Mouse (Mus musculus) ES-E14 (cell line): Measurements from ENCODE around the gene 1810055G02Rik. TPM values are rescaled to one million over a fixed set of nuclear protein-coding genes. Genes with fewer than 3 reads are reported as not detected.

Experiments used
- DNase-seq: peaks from one replicate; pipeline ENCODE4 v3.0.0-alpha.2; 2013; ENCODE audit warnings: low read depth, low spot score
- H3K27ac ChIP-seq: 2 replicates; pipeline ENCODE4 v1.5.1; 2012; ENCODE audit warnings: low read depth, mild to moderate bottlenecking, low read length, moderate library complexity, mixed read lengths; ENCODE audit not compliant: poor library complexity, insufficient read depth, severe bottlenecking
- H3K36me3 ChIP-seq: 2 replicates; pipeline ENCODE4 v1.6.1; 2012; ENCODE audit warnings: mild to moderate bottlenecking, low read length, moderate library complexity, mixed read lengths; ENCODE audit not compliant: control insufficient read depth, poor library complexity, insufficient read depth, severe bottlenecking
- H3K4me1 ChIP-seq, 2 experiments: fragments of 150-350 bp in 1 of 2; sonication (generic) in 1 of 2; 2 replicates each; pipeline ENCODE4 v1.6.1; 2012; ENCODE audit warnings: low read length in 2 of 2, mild to moderate bottlenecking in 1 of 2, mixed read lengths in 1 of 2; ENCODE audit not compliant: control insufficient read depth in 2 of 2, insufficient read depth in 2 of 2, poor library complexity in 1 of 2
- H3K4me3 ChIP-seq, 2 experiments: fragments of 150-350 bp in 1 of 2; sonication (generic) in 1 of 2; 2 replicates each; pipeline ENCODE4 v1.5.1; 2012; ENCODE audit warnings: low read length in 2 of 2, low read depth in 1 of 2, mild to moderate bottlenecking in 1 of 2, mixed read lengths in 1 of 2; ENCODE audit not compliant: insufficient read depth in 1 of 2, poor library complexity in 1 of 2, severe bottlenecking in 1 of 2
- H3K9ac ChIP-seq: 2 replicates; pipeline ENCODE4 v1.6.1; 2012; ENCODE audit warnings: low read depth, mild to moderate bottlenecking, low read length, mixed read lengths; ENCODE audit not compliant: poor library complexity, insufficient read depth, severe bottlenecking
- H3K9me3 ChIP-seq: fragments of 150-350 bp; sonication (generic); 2 replicates; pipeline ENCODE4 v1.6.1; 2012; ENCODE audit warnings: low read depth, mild to moderate bottlenecking, low read length; ENCODE audit not compliant: control insufficient read depth, insufficient read depth
- CHD2 ChIP-seq: IDR thresholded peaks from 2 replicates; pipeline ENCODE4 v1.6.1; 2014; ENCODE audit warnings: mild to moderate bottlenecking, low read depth, low read length, inconsistent platforms
- HCFC1 ChIP-seq: IDR thresholded peaks from 2 replicates; pipeline ENCODE4 v1.6.1; 2012; ENCODE audit warnings: low read length, inconsistent platforms, borderline replicate concordance; ENCODE audit not compliant: insufficient read depth
- MAFK ChIP-seq: IDR thresholded peaks from 2 replicates; pipeline ENCODE4 v1.6.1; 2014; ENCODE audit warnings: mild to moderate bottlenecking, low read depth, low read length, inconsistent platforms; ENCODE audit not compliant: insufficient read depth
- ZC3H11A ChIP-seq: IDR thresholded peaks from 2 replicates; pipeline ENCODE4 v1.6.1; 2012; ENCODE audit warnings: low read depth, mild to moderate bottlenecking, inconsistent platforms, low read length, borderline replicate concordance
- ZNF384 ChIP-seq: IDR thresholded peaks from 2 replicates; pipeline ENCODE4 v1.6.1; 2012; ENCODE audit warnings: low read depth, low read length, inconsistent platforms
- in situ Hi-C, 2 experiments: fragments of 600-800 bp; cut with MboI; formaldehyde crosslinking; loops; one replicate each; pipeline ENCODE4 v1.15.1; 2025; ENCODE audit warnings: low sequenced_read_pairs in 2 of 2, inconsistent platforms in 1 of 2; ENCODE audit not compliant: unreplicated experiment in 2 of 2
- total RNA-seq: library from RNA; depleted of rRNA; stranded (reverse); fragments of 300-350 nt; gene quantifications from 2 replicates; pipeline ENCODE4 v1.2.3, GENCODE M21; 2012; rRNA removed

Gene 1810055G02Rik
- total RNA-seq, result 31.4 and 39.6 TPM in 2 replicates

DNA sequence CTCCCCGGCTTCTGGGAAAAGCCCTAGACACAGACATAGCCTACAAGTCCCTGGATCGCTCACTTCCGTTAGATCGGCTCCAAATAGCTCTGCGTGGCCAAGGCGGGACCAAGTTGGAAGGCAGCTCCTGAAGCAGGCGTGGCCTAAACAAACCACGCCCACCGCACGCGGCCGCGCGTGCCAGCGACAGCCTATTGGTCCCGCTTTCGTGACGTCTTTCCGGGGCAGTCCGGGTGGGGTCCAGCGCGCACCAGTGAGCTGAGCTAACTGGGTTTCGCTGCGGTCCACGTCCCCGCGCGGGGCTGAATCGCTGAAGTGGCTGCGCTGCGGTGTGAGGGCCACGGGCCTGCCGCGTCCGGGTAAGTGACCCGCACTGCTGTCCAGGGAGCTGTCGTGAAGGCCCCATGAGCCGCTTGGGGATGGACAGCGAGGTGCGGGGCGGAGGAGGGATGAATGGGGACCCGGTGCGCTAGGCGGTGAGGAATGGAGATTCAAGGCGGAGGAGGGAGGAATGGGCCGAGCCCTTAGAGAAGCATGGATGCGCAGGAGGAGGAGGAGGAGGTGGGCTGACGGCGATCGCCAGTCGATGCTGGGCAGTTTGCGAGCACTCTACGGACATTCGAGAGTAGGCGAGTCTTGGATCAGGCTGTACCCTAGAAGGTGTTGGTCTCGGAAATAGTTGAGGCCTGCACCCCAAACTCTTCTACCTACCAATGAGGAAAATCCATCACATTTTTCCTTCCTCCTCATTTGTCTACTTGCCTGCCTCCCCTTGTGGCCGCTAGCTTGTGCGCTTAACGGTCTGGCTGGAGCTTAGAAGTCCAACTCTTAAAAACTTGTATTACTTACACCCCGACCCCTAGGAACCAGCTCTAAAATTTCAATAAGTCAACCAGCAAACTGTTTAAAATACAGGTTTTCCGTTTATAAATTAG lies at the start of gene 1810055G02Rik:
1810055G02Rik (plus strand) TSS at position 216 of the 935 bp plus-strand sequence.
- Histone ChIP-seq H3K9me3 (no peaks in the 10 kb centered on the region), H3K9ac (peak within 1 kb of the TSS; percentile 87), H3K4me1 (peaks cover 0 to 2% of the 10 kb centered on the region in 2 experiments; a peak in 3 of 4 replicates), H3K36me3 (peaks cover 6% of the 10 kb centered on the region; the same call in 1 of the 2 replicates), H3K27ac (peak within 1 kb of the TSS; percentile 56), H3K4me3 (peak within 1 kb of the TSS; percentile 88 to 94)
- TF ChIP-seq HCFC1 (peak; percentile 48; the same call in 1 of the 2 replicates), CHD2 (no peak), ZC3H11A (no peak), MAFK (0 out of 2 replicates have a peak, but pooled peaks have one; percentile 21), ZNF384 (no peak)
- DNase-seq, result peak; percentile 93
- in situ Hi-C loops, result no loop called here

DNA sequence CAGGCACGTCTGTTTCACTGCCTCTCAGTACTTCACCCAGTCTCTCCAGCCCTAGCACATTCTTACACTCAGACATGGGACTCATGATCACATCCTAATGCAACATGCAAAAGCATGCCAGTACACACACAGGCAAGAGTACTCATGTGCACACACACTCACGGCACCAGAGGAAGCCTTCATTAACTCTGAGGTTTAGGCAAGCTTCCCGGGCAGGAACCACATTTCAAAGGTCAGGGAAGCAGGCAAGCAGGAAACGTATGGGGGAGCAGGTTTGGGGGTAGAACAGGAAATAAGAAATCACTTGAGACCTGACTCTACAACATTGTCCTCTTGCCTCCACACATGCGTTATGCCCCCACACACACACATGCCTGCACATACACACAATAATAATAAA lies 42.6 kb upstream of the 1810055G02Rik start:
- Histone ChIP-seq H3K27ac (no peak overlapping the region), H3K4me1 (peaks cover 5 to 14% of the 10 kb centered on the region in 2 experiments; a peak in 3 of 4 replicates), H3K4me3 (no peak overlapping the region), H3K9me3 (no peaks in the 10 kb centered on the region), H3K36me3 (no peaks in the 10 kb centered on the region), H3K9ac (no peak overlapping the region)
- in situ Hi-C loops, result no loop called here
- DNase-seq, result no peak
- TF ChIP-seq ZNF384, result no peak
- TF ChIP-seq CHD2, result no peak
- TF ChIP-seq HCFC1, result no peak
- TF ChIP-seq MAFK, result no peak
- no peak for TF ChIP-seq ZC3H11A

DNA sequence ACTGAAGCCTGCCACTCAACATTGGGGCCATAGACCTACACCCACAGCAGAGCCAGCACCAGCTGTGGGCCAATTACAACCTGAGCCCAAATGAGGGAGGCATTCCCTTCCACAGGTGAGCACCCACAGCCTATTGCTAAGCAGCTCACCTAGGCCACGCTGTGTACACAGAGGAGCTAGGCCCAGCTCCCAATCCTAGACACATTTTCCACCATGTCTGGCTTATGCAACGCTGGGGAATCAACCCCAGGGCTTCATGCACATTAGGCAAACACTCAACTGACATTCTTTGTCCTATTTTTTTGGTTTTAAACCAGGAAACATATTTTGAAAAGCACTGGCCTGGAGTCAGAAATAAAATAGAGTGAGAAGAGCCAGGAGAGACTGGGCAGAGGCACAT lies 41.5 kb upstream of the 1810055G02Rik start:
- no peak overlapping the region; the same call in 1 of the 2 replicates for H3K27ac ChIP-seq
- peaks cover 5 to 15% of the 10 kb centered on the region in 2 experiments; a peak in 3 of 4 replicates for H3K4me1 ChIP-seq
- TF ChIP-seq HCFC1 (no peak), ZC3H11A (no peak), MAFK (no peak), ZNF384 (no peak), CHD2 (no peak)
- no peak overlapping the region for H3K9ac ChIP-seq
- no peak overlapping the region for H3K4me3 ChIP-seq
- H3K9me3 ChIP-seq, result no peaks in the 10 kb centered on the region
- H3K36me3 ChIP-seq, result no peaks in the 10 kb centered on the region
- no peak for DNase-seq
- in situ Hi-C loops, result no loop called here

DNA sequence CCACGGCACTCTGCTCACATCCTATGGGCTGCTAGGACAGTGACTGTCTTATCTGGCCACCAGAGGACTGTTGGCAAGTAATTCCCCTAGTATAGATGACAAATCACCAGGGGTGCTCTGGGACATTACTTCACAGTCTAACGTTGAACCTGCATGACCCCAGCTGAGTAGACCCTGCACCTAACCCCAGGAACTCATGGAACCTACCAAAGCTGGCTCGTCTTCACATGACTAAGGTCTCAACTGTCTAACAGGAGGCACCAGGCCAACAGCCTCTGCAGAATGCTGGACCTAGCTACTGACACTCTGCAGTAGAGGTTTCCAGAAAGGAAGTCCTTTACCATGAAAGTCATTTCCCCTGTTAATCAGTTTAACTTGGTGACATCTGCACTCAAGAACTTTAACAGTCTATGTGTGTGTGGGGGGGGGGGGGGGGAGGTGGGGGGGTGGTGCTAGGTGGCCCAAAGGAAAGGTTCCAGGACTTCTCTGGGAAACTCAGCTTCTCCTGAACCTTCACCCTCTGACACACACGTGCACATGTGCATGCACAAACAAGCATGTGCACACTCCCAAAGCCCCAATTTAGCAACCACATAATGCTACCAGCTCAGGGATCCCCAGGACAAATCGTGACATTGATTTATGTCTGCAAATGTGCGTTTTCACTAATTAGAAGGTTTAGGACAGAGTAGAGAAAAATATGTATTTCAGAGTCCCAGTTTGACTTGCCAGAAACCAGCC lies 40.8 kb upstream of the 1810055G02Rik start:
- in situ Hi-C loops, result no loop called here
- Histone ChIP-seq H3K27ac (no peak overlapping the region), H3K9me3 (no peaks in the 10 kb centered on the region), H3K4me3 (no peak overlapping the region), H3K4me1 (peaks cover 5 to 15% of the 10 kb centered on the region in 2 experiments; a peak in 3 of 4 replicates), H3K9ac (no peak overlapping the region), H3K36me3 (no peaks in the 10 kb centered on the region)
- DNase-seq, result no peak
- no peak for TF ChIP-seq ZC3H11A
- TF ChIP-seq ZNF384, result no peak
- TF ChIP-seq CHD2, result no peak
- TF ChIP-seq MAFK, result no peak
- TF ChIP-seq HCFC1, result no peak
